Comparison of ENCODE assay signal across 8 mouse cellular contexts in the genomic region with DNA sequence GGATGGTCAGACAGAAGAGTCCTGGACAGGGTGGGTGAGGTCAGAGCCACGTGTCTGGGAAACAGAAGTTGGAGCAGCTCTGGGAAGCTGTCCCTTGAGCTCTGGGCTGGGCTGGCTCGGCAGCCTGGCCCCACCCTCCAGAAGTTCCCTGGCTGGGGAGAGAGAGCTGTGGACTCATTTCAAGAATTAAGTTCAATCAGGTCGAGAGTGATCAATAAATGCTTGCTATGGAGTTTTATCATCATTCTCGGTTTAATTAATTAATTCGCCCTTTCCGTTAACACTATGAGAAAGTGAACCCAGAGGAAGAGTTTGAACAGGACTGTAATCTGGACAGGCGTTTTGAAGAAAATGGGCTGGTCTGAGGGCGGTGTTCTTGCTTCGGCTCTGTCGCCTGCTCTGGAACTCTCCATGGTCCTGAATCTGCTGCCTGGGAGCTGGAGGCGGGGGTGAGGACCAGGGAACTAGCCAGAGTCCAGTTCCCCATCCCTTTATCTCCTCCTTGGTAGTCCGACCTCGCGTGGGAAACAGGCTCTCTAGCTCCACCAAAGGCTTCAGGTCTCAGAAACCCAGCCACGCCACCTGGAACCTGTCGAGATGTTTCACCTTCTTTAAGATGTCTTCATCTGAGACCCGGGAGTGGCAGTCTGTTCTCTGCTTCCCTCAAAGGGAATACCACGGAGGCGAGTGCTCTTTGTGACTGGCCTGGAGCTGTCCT. TPM values are rescaled to one million over a fixed set of nuclear protein-coding genes. Genes with fewer than 3 reads are reported as not detected.
DNase-seq lines count a peak whose midpoint lies in the region; ATAC-seq and TF ChIP-seq lines count a peak whose summit lies in the region.

No protein-coding gene starts in this region.

- TF ChIP-seq CTCF in heart, postnatal 0 days (IDR thresholded peaks at IDR 0.05; ENCODE audit: low read depth): no peak

- peak; percentile 53 for DNase-seq in kidney, adult 18-20 months
- DNase-seq in kidney, adult 11 months: no peak
- DNase-seq in Muller cell, postnatal 12 days (ENCODE audit: inconsistent ontology term): peak; percentile 63
- peak; percentile 67 to 69 for DNase-seq in cerebellum, postnatal 10 days
- peak; percentile 57 for DNase-seq in heart, postnatal 0 days (ENCODE audit: low spot score)
- DNase-seq in limb, embryonic 11.5 days (ENCODE audit: low spot score): peak; percentile 91
- peak; percentile 75 for DNase-seq in neural tube, embryonic 11.5 days (ENCODE audit: low spot score)
- DNase-seq in urinary bladder, postnatal 4 days (ENCODE audit: low spot score in 2 of 2): peak; percentile 40 to 81

- peaks cover 84% of the 10 kb centered on the region for H3K27me3 ChIP-seq in heart, postnatal 0 days (ENCODE audit: control insufficient read depth, insufficient read depth, low read length)
- peaks cover 29% of the 10 kb centered on the region for H3K27me3 ChIP-seq in limb, embryonic 11.5 days (ENCODE audit: control insufficient read depth, insufficient read depth, low read length)
- peaks cover 28% of the 10 kb centered on the region for H3K27me3 ChIP-seq in neural tube, embryonic 11.5 days (ENCODE audit: control insufficient read depth, insufficient read depth, low read length)

- no peaks in the 10 kb centered on the region for H3K36me3 ChIP-seq in heart, postnatal 0 days (replicated peaks; ENCODE audit: control insufficient read depth, insufficient read depth, low read length)
- no peaks in the 10 kb centered on the region for H3K36me3 ChIP-seq in limb, embryonic 11.5 days (ENCODE audit: control insufficient read depth, insufficient read depth, low read length)
- H3K36me3 ChIP-seq in neural tube, embryonic 11.5 days (ENCODE audit: control insufficient read depth, insufficient read depth, low read length): no peaks in the 10 kb centered on the region

- H3K4me1 ChIP-seq in heart, postnatal 0 days (ENCODE audit: control insufficient read depth, insufficient read depth): 0 out of 2 replicates have a peak, but pooled peaks cover 8% of the 10 kb centered on the region
- H3K4me1 ChIP-seq in limb, embryonic 11.5 days (ENCODE audit: control insufficient read depth, insufficient read depth, low read length): peaks cover 21% of the 10 kb centered on the region
- peaks cover 23% of the 10 kb centered on the region for H3K4me1 ChIP-seq in neural tube, embryonic 11.5 days (ENCODE audit: control insufficient read depth, insufficient read depth, low read length)

- 3% methylated on average over 19 of the region's 19 CpGs for WGBS in heart, postnatal 0 days
- WGBS in limb, embryonic 11.5 days: 2% methylated on average over 19 of the region's 19 CpGs
- 1% methylated on average over 19 of the region's 19 CpGs for WGBS in neural tube, embryonic 11.5 days

- H3K9ac ChIP-seq in heart, postnatal 0 days (replicated peaks; ENCODE audit: low read depth, low read length): no peak overlapping the region
- no peak overlapping the region for H3K9ac ChIP-seq in limb, embryonic 11.5 days (ENCODE audit: low read length)
- peak overlapping the region; percentile 72 for H3K9ac ChIP-seq in neural tube, embryonic 11.5 days (ENCODE audit: low read length)

- H3K27ac ChIP-seq in heart, postnatal 0 days (ENCODE audit: low read depth): no peak overlapping the region
- no peak overlapping the region for H3K27ac ChIP-seq in limb, embryonic 11.5 days (replicated peaks; ENCODE audit: low read depth, low read length)
- peak overlapping the region; percentile 92 for H3K27ac ChIP-seq in neural tube, embryonic 11.5 days (ENCODE audit: low read depth, low read length)

- no peak for TF ChIP-seq EP300 in heart, postnatal 0 days (IDR thresholded peaks at IDR 0.05; ENCODE audit: low read depth)

- no peaks in the 10 kb centered on the region for H3K9me3 ChIP-seq in heart, postnatal 0 days (replicated peaks; ENCODE audit: control insufficient read depth, low read length)
- no peaks in the 10 kb centered on the region for H3K9me3 ChIP-seq in limb, embryonic 11.5 days (ENCODE audit: control insufficient read depth, low read length)
- H3K9me3 ChIP-seq in neural tube, embryonic 11.5 days (ENCODE audit: control insufficient read depth, low read length): no peaks in the 10 kb centered on the region

- no peak overlapping the region for H3K4me3 ChIP-seq in heart, postnatal 0 days (ENCODE audit: low read depth, low read length)
- H3K4me3 ChIP-seq in limb, embryonic 11.5 days (ENCODE audit: low read depth, low read length): no peak overlapping the region
- H3K4me3 ChIP-seq in neural tube, embryonic 11.5 days (ENCODE audit: low read depth, low read length): peak overlapping the region; percentile 62

- peak; percentile 34; the same call in 1 of the 2 replicates for ATAC-seq in heart, postnatal 0 days (ENCODE audit: insufficient read depth, low read depth)
- ATAC-seq in limb, embryonic 11.5 days (ENCODE audit: insufficient number of reproducible peaks, low FRiP score, low TSS enrichment, low read depth): no peak
- ATAC-seq in neural tube, embryonic 11.5 days (ENCODE audit: insufficient read depth, low FRiP score, low TSS enrichment): no peak

- no peak overlapping the region for H3K4me2 ChIP-seq in heart, postnatal 0 days (ENCODE audit: low read depth, low read length)
- no peak overlapping the region for H3K4me2 ChIP-seq in limb, embryonic 11.5 days (ENCODE audit: low read depth, severe bottlenecking)
- H3K4me2 ChIP-seq in neural tube, embryonic 11.5 days (ENCODE audit: low read depth): peak overlapping the region; percentile 68

RNA-seq across cellular contexts. Expression of a gene that starts 1.6 kb away (rescaled TPM):
- 5.2 and 5.5 TPM in 2 replicates for total RNA-seq in heart, postnatal 0 days (2014; rRNA removed; ENCODE audit: low replicate concordance)
- polyA plus RNA-seq in heart, postnatal 0 days (2015; fragmentation: Nextera tagmentation; extraction: Ambion mirVana): 1.9 and 2.0 TPM in 2 replicates
- 36.6 and 37.1 TPM in 2 replicates for polyA plus RNA-seq in limb, embryonic 11.5 days (2014; fragmentation: Nextera tagmentation; extraction: Ambion mirVana)
- 472 and 565 TPM in 2 replicates for polyA plus RNA-seq in neural tube, embryonic 11.5 days (2014; fragmentation: Nextera tagmentation; extraction: Ambion mirVana)

Comparison
In these comparisons a context has a peak if more than half of its experiments do, and no peak if none do; other contexts are left out.
1. RNA of a gene that starts 1.6 kb away (polyA plus RNA-seq): 472 to 565 TPM in neural tube, embryonic 11.5 days; 36.6 to 37.1 TPM in limb, embryonic 11.5 days and 1.9 to 2.0 TPM in heart, postnatal 0 days; every median in the first group is over 10 times any median in the second.